Mouse (Mus musculus): ENCODE measurements at regions not wholly inside any gene's neighbourhood (a gene's known extent, or its start where the extent isn't known, plus 50 kb on each side); places are given as distances from the start of the nearest gene placed in this dataset.

DNA sequence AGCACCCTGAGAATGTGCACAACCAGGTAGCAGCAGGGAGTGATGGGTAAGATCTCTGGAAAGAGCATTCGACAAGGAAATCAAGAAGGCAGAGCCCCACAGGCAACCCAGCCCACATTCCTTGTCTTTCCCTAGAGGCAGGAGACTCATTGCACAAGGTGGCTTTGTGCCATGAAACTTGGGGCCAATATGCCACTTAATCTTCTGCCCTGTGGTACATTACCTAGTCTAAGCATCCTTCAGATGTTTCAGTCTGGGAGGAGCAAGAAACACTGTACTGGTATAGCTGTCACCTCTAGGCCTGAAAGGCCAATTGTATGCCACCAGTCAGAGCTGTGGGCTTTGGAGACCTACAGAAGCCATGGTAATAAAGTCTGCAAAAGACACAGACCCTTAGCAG is 522.4 kb upstream of the Lrrc6 start:
- TF ChIP-seq CTCF (IDR thresholded peaks at IDR 0.05; ENCODE audit: low read depth, low read length) (no peak), POLR2A (IDR thresholded peaks at IDR 0.05; ENCODE audit: extremely low read depth, insufficient read depth, low read length) (no peak)

Measured in liver, adult 2 months (tissue).